Mouse (Mus musculus) small intestine, adult 2 months (tissue): ENCODE data around the gene Tmed9.
A peak's percentile ranks its signal among the peaks of the same experiment; 100 is the strongest.

Experiments used
- CTCF ChIP-seq: fragments of 200-500 bp; IDR thresholded peaks from 2 replicates; pipeline ENCODE4 v1.5.1; 2012; ENCODE audit warnings: low read depth, mild to moderate bottlenecking, control low read depth, inconsistent platforms, low read length, moderate library complexity, mixed read lengths; ENCODE audit not compliant: insufficient replicate concordance, insufficient read length; ENCODE audit errors: extremely low read depth
- POLR2A ChIP-seq: fragments of 200-500 bp; IDR thresholded peaks from 2 replicates; pipeline ENCODE4 v1.6.1; 2012; ENCODE audit warnings: low read depth, mild to moderate bottlenecking, control low read depth, inconsistent platforms, low read length, moderate library complexity

- peak; percentile 80; the same call in 1 of the 2 replicates for TF ChIP-seq CTCF
- no peak for TF ChIP-seq POLR2A
Measured at GRCm38 (mm10) chr13:55601611-55602010, 28.1 kb downstream of the Tmed9 start.
